Mouse (Mus musculus): Measurements from ENCODE around the gene Tbc1d8. TPM values are rescaled to one million over a fixed set of nuclear protein-coding genes. Genes with fewer than 3 reads are reported as not detected.

Tbc1d8 gene
- polyA plus RNA-seq, 1 experiment from 2014 or later: 5.3 TPM

GRCm38 (mm10) chr1:39379021-39379420 lies 99.5 kb downstream of the Tbc1d8 start:
- Histone ChIP-seq H3K36me3 (ENCODE audit: control insufficient read depth, insufficient read depth, low read length) (no peaks in the 10 kb centered on the region), H3K9ac (ENCODE audit: low read length) (no peak overlapping the region), H3K4me2 (ENCODE audit: low read depth, severe bottlenecking) (no peak overlapping the region), H3K9me3 (ENCODE audit: control insufficient read depth, low read length) (no peaks in the 10 kb centered on the region), H3K27me3 (ENCODE audit: control insufficient read depth, insufficient read depth, low read length) (no peaks in the 10 kb centered on the region), H3K4me1 (ENCODE audit: control insufficient read depth, insufficient read depth, low read length) (no peaks in the 10 kb centered on the region), H3K27ac (replicated peaks; ENCODE audit: low read depth, low read length) (no peak overlapping the region), H3K4me3 (ENCODE audit: low read depth, low read length) (no peak overlapping the region)
- ATAC-seq (ENCODE audit: insufficient number of reproducible peaks, low FRiP score, low TSS enrichment, low read depth) (no peak), DNase-seq (ENCODE audit: low spot score) (no peak)
- 64% methylated on average over 5 of the region's 5 CpGs for WGBS

GRCm38 (mm10) chr1:39378540-39378939 lies 100.0 kb downstream of the Tbc1d8 start:
- Histone ChIP-seq H3K27me3 (ENCODE audit: control insufficient read depth, insufficient read depth, low read length) (no peaks in the 10 kb centered on the region), H3K27ac (replicated peaks; ENCODE audit: low read depth, low read length) (no peak overlapping the region), H3K4me3 (ENCODE audit: low read depth, low read length) (no peak overlapping the region), H3K4me1 (ENCODE audit: control insufficient read depth, insufficient read depth, low read length) (no peaks in the 10 kb centered on the region), H3K9ac (ENCODE audit: low read length) (no peak overlapping the region), H3K9me3 (ENCODE audit: control insufficient read depth, low read length) (no peaks in the 10 kb centered on the region), H3K36me3 (ENCODE audit: control insufficient read depth, insufficient read depth, low read length) (no peaks in the 10 kb centered on the region), H3K4me2 (ENCODE audit: low read depth, severe bottlenecking) (no peak overlapping the region)
- WGBS: 82% methylated on average over 1 of the region's 1 CpGs
- no peak for ATAC-seq (ENCODE audit: insufficient number of reproducible peaks, low FRiP score, low TSS enrichment, low read depth)
- no peak for DNase-seq (ENCODE audit: low spot score)

GRCm38 (mm10) chr1:39376726-39377240 lies 101.8 kb downstream of the Tbc1d8 start:
- H3K4me2 ChIP-seq (ENCODE audit: low read depth, severe bottlenecking): no peak overlapping the region
- H3K36me3 ChIP-seq (ENCODE audit: control insufficient read depth, insufficient read depth, low read length): peaks cover 9% of the 10 kb centered on the region
- H3K4me1 ChIP-seq (ENCODE audit: control insufficient read depth, insufficient read depth, low read length): no peaks in the 10 kb centered on the region
- no peaks in the 10 kb centered on the region for H3K9me3 ChIP-seq (ENCODE audit: control insufficient read depth, low read length)
- H3K9ac ChIP-seq (ENCODE audit: low read length): no peak overlapping the region
- no peak for DNase-seq (ENCODE audit: low spot score)
- ATAC-seq (ENCODE audit: insufficient number of reproducible peaks, low FRiP score, low TSS enrichment, low read depth): no peak
- H3K4me3 ChIP-seq (ENCODE audit: low read depth, low read length): no peak overlapping the region
- 91% methylated on average over 9 of the region's 9 CpGs for WGBS
- no peaks in the 10 kb centered on the region for H3K27me3 ChIP-seq (ENCODE audit: control insufficient read depth, insufficient read depth, low read length)
- no peak overlapping the region for H3K27ac ChIP-seq (replicated peaks; ENCODE audit: low read depth, low read length)

GRCm38 (mm10) chr1:39376121-39376520 lies 102.4 kb downstream of the Tbc1d8 start:
- Histone ChIP-seq H3K9me3 (ENCODE audit: control insufficient read depth, low read length) (no peaks in the 10 kb centered on the region), H3K4me2 (ENCODE audit: low read depth, severe bottlenecking) (no peak overlapping the region), H3K36me3 (ENCODE audit: control insufficient read depth, insufficient read depth, low read length) (peaks cover 15% of the 10 kb centered on the region), H3K27me3 (ENCODE audit: control insufficient read depth, insufficient read depth, low read length) (no peaks in the 10 kb centered on the region), H3K4me3 (ENCODE audit: low read depth, low read length) (no peak overlapping the region), H3K9ac (ENCODE audit: low read length) (no peak overlapping the region), H3K4me1 (ENCODE audit: control insufficient read depth, insufficient read depth, low read length) (no peaks in the 10 kb centered on the region), H3K27ac (replicated peaks; ENCODE audit: low read depth, low read length) (no peak overlapping the region)
- ATAC-seq (ENCODE audit: insufficient number of reproducible peaks, low FRiP score, low TSS enrichment, low read depth) (no peak), DNase-seq (ENCODE audit: low spot score) (no peak)
- WGBS: 86% methylated on average over 7 of the region's 7 CpGs

- Histone ChIP-seq H3K4me3 (ENCODE audit: low read depth, low read length) (no peak overlapping the region), H3K4me2 (ENCODE audit: low read depth, severe bottlenecking) (no peak overlapping the region), H3K9me3 (ENCODE audit: control insufficient read depth, low read length) (no peaks in the 10 kb centered on the region), H3K27ac (replicated peaks; ENCODE audit: low read depth, low read length) (no peak overlapping the region), H3K27me3 (ENCODE audit: control insufficient read depth, insufficient read depth, low read length) (no peaks in the 10 kb centered on the region), H3K36me3 (ENCODE audit: control insufficient read depth, insufficient read depth, low read length) (peaks cover 24% of the 10 kb centered on the region), H3K4me1 (ENCODE audit: control insufficient read depth, insufficient read depth, low read length) (no peaks in the 10 kb centered on the region), H3K9ac (ENCODE audit: low read length) (no peak overlapping the region)
- WGBS: 88% methylated on average over 5 of the region's 5 CpGs
- ATAC-seq (ENCODE audit: insufficient number of reproducible peaks, low FRiP score, low TSS enrichment, low read depth) (no peak), DNase-seq (ENCODE audit: low spot score) (no peak)
These were observed 104.2 kb downstream of the Tbc1d8 start for GRCm38 (mm10) chr1:39374231-39374809.

- Histone ChIP-seq H3K9ac (ENCODE audit: low read length) (no peak overlapping the region), H3K27me3 (ENCODE audit: control insufficient read depth, insufficient read depth, low read length) (no peaks in the 10 kb centered on the region), H3K27ac (replicated peaks; ENCODE audit: low read depth, low read length) (no peak overlapping the region), H3K9me3 (ENCODE audit: control insufficient read depth, low read length) (no peaks in the 10 kb centered on the region), H3K4me2 (ENCODE audit: low read depth, severe bottlenecking) (no peak overlapping the region), H3K4me1 (ENCODE audit: control insufficient read depth, insufficient read depth, low read length) (no peaks in the 10 kb centered on the region), H3K36me3 (ENCODE audit: control insufficient read depth, insufficient read depth, low read length) (peaks cover 24% of the 10 kb centered on the region), H3K4me3 (ENCODE audit: low read depth, low read length) (no peak overlapping the region)
- DNase-seq (ENCODE audit: low spot score) (peak; percentile 24), ATAC-seq (ENCODE audit: insufficient number of reproducible peaks, low FRiP score, low TSS enrichment, low read depth) (no peak)
- 61% methylated on average over 4 of the region's 4 CpGs for WGBS
These were observed 105.2 kb downstream of the Tbc1d8 start for GRCm38 (mm10) chr1:39373378-39373777.

GRCm38 (mm10) chr1:39372220-39372843 lies 106.2 kb downstream of the Tbc1d8 start:
- Histone ChIP-seq H3K4me2 (ENCODE audit: low read depth, severe bottlenecking) (no peak overlapping the region), H3K4me3 (ENCODE audit: low read depth, low read length) (no peak overlapping the region), H3K36me3 (ENCODE audit: control insufficient read depth, insufficient read depth, low read length) (peaks cover 24% of the 10 kb centered on the region), H3K27ac (replicated peaks; ENCODE audit: low read depth, low read length) (no peak overlapping the region), H3K4me1 (ENCODE audit: control insufficient read depth, insufficient read depth, low read length) (no peaks in the 10 kb centered on the region), H3K27me3 (ENCODE audit: control insufficient read depth, insufficient read depth, low read length) (no peaks in the 10 kb centered on the region), H3K9ac (ENCODE audit: low read length) (no peak overlapping the region), H3K9me3 (ENCODE audit: control insufficient read depth, low read length) (no peaks in the 10 kb centered on the region)
- DNase-seq (ENCODE audit: low spot score) (no peak), ATAC-seq (ENCODE audit: insufficient number of reproducible peaks, low FRiP score, low TSS enrichment, low read depth) (no peak)
- WGBS: 86% methylated on average over 8 of the region's 8 CpGs

- no peak overlapping the region for H3K4me3 ChIP-seq (ENCODE audit: low read depth, low read length)
- H3K4me1 ChIP-seq (ENCODE audit: control insufficient read depth, insufficient read depth, low read length): peaks cover 4% of the 10 kb centered on the region; the same call in 1 of the 2 replicates
- peaks cover 24% of the 10 kb centered on the region for H3K36me3 ChIP-seq (ENCODE audit: control insufficient read depth, insufficient read depth, low read length)
- no peak overlapping the region for H3K27ac ChIP-seq (replicated peaks; ENCODE audit: low read depth, low read length)
- WGBS: 93% methylated on average over 6 of the region's 6 CpGs
- DNase-seq (ENCODE audit: low spot score) (no peak), ATAC-seq (ENCODE audit: insufficient number of reproducible peaks, low FRiP score, low TSS enrichment, low read depth) (no peak)
- no peaks in the 10 kb centered on the region for H3K27me3 ChIP-seq (ENCODE audit: control insufficient read depth, insufficient read depth, low read length)
- H3K9me3 ChIP-seq (ENCODE audit: control insufficient read depth, low read length): no peaks in the 10 kb centered on the region
- no peak overlapping the region for H3K4me2 ChIP-seq (ENCODE audit: low read depth, severe bottlenecking)
- no peak overlapping the region for H3K9ac ChIP-seq (ENCODE audit: low read length)
These were observed 108.1 kb downstream of the Tbc1d8 start for GRCm38 (mm10) chr1:39370431-39370830.

Measured in limb, embryonic 11.5 days (tissue).